In the genomic region with DNA sequence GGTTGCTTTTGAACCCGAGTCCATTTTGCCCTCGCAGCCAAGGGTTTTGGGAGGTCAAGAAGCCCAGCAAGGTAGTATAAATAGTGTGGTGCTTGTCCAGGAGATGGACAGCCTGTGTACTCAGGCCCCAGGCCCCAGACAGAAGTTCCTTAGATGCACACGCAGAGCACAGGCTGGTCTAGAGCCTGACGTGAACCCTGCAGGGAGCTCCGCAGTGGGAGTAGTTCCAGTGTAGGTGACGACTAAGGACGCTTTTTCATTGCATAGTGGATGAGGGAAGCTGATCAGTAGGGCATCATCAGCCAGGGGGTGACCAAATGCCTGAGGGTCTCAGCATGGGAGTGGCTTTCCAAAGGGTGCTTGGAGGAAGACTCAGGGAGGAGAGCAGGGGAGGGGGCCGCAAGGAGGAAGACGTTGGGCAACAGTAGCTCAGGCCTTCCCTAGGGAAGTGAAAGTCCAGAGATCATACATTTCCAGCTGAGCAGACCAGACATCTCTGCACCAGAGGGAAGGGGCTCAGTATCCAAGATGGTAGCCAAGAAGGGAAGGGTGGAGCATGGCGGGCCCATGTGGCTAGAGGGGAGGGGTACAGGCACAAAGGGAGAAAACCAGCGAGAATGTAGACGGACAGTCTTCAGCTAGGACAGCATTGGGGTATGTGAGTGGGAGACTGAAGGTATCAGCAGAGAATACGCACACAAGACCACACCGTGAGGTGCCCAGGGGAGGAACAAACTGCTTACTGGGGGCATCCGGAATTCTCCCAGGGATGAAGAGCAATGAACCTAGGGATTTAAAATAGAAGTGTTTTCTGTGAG, we compare ENCODE assay signal across 8 mouse cellular contexts. TPM values are rescaled to one million over a fixed set of nuclear protein-coding genes. Genes with fewer than 3 reads are reported as not detected.
DNase-seq lines count a peak whose midpoint lies in the region; ATAC-seq and TF ChIP-seq lines count a peak whose summit lies in the region.

No protein-coding gene starts in this region.

- intact Hi-C loops in heart, postnatal 36 days (cut with DNase I): no loop called here

- DNase-seq in heart, postnatal 36 days: no peak
- DNase-seq in MEL (ENCODE audit: low read depth, low spot score): no peak
- DNase-seq in forebrain, postnatal 0 days: no peak
- DNase-seq in right cerebral cortex, adult 2 months (ENCODE audit: low spot score in 2 of 2): no peak
- DNase-seq in embryo, embryonic 10 days (ENCODE audit: low spot score): no peak
- DNase-seq in kidney, adult 8-10 months: no peak

- H3K4me3 ChIP-seq in heart, embryonic 14.5 days (ENCODE audit: control insufficient read depth in 1 of 2, insufficient read depth in 1 of 2, low read depth in 1 of 2, low read length in 2 of 2): peak overlapping the region; percentile 84 to 86
- H3K4me3 ChIP-seq in MEL (ENCODE audit: control insufficient read depth in 1 of 2, insufficient read depth in 1 of 2, low read depth in 2 of 2, low read length in 2 of 2): peak overlapping the region; percentile 60 to 88
- H3K4me3 ChIP-seq in forebrain, postnatal 0 days (ENCODE audit: low read depth, low read length): peak overlapping the region; percentile 100
- H3K4me3 ChIP-seq in megakaryocyte, embryonic 14.5 days (replicated peaks): peak overlapping the region; percentile 98

- H3K9ac ChIP-seq in heart, embryonic 14.5 days (ENCODE audit: low read length): peak overlapping the region; percentile 82
- H3K9ac ChIP-seq in MEL (ENCODE audit: control insufficient read depth, low read depth, low read length, poor library complexity, severe bottlenecking): peak overlapping the region; percentile 85
- H3K9ac ChIP-seq in forebrain, postnatal 0 days: peak overlapping the region; percentile 96

- TF ChIP-seq EP300 in MEL (IDR thresholded peaks at IDR 0.05; ENCODE audit: low read depth in 1 of 2, low read length in 2 of 2): no peak

- no peak for TF ChIP-seq CTCF in MEL (IDR thresholded peaks at IDR 0.05 in 2 of 3, conservative IDR thresholded peaks at IDR 0.05 in 1 of 3; ENCODE audit: control insufficient read depth in 1 of 3, insufficient read depth in 1 of 3, low read depth in 2 of 3, low read length in 3 of 3, poor library complexity in 1 of 3, severe bottlenecking in 1 of 3)
- no peak for TF ChIP-seq CTCF in forebrain, postnatal 0 days (IDR thresholded peaks at IDR 0.05; ENCODE audit: low read depth)

- no peaks in the 10 kb centered on the region for H3K36me3 ChIP-seq in heart, embryonic 14.5 days (ENCODE audit: control insufficient read depth, insufficient read depth, low read length)
- H3K36me3 ChIP-seq in MEL (ENCODE audit: control insufficient read depth in 1 of 2, insufficient read depth in 2 of 2, low read length in 2 of 2): peaks cover 0 to 4% of the 10 kb centered on the region in 2 experiments; a peak in 1 of 4 replicates
- H3K36me3 ChIP-seq in forebrain, postnatal 0 days (ENCODE audit: insufficient read depth): peaks cover 5% of the 10 kb centered on the region; the same call in 1 of the 2 replicates
- peaks cover 32% of the 10 kb centered on the region for H3K36me3 ChIP-seq in megakaryocyte, embryonic 14.5 days (replicated peaks; ENCODE audit: low read length)

- peak overlapping the region; percentile 89 for H3K4me2 ChIP-seq in heart, embryonic 14.5 days (ENCODE audit: low read length)
- H3K4me2 ChIP-seq in forebrain, postnatal 0 days (ENCODE audit: low read depth): peak overlapping the region; percentile 89

- no peaks in the 10 kb centered on the region for H3K27me3 ChIP-seq in heart, embryonic 14.5 days (ENCODE audit: control insufficient read depth, insufficient read depth, low read length)
- H3K27me3 ChIP-seq in MEL (ENCODE audit: control insufficient read depth in 1 of 2, insufficient read depth in 2 of 2, low read length in 2 of 2): no peaks in the 10 kb centered on the region
- H3K27me3 ChIP-seq in forebrain, postnatal 0 days (ENCODE audit: insufficient read depth, low read length): no peaks in the 10 kb centered on the region
- H3K27me3 ChIP-seq in megakaryocyte, embryonic 14.5 days (replicated peaks): peaks cover 6% of the 10 kb centered on the region

- 39% methylated on average over 15 of the region's 15 CpGs for WGBS in heart, embryonic 14.5 days
- 35% methylated on average over 15 of the region's 15 CpGs for WGBS in forebrain, postnatal 0 days

- H3K4me1 ChIP-seq in heart, embryonic 14.5 days (ENCODE audit: control insufficient read depth in 2 of 2, insufficient read depth in 2 of 2, low read length in 2 of 2): peaks cover 5 to 9% of the 10 kb centered on the region in 2 experiments
- peaks cover 0 to 9% of the 10 kb centered on the region in 2 experiments; a peak in 3 of 4 replicates for H3K4me1 ChIP-seq in MEL (ENCODE audit: control insufficient read depth in 1 of 2, insufficient read depth in 2 of 2, low read length in 2 of 2)
- H3K4me1 ChIP-seq in forebrain, postnatal 0 days (ENCODE audit: insufficient read depth): peaks cover 18% of the 10 kb centered on the region
- peaks cover 34% of the 10 kb centered on the region for H3K4me1 ChIP-seq in megakaryocyte, embryonic 14.5 days

- no peaks in the 10 kb centered on the region for H3K9me3 ChIP-seq in heart, embryonic 14.5 days (ENCODE audit: control insufficient read depth, low read length)
- no peaks in the 10 kb centered on the region for H3K9me3 ChIP-seq in MEL (replicated peaks; ENCODE audit: insufficient read depth, low read length)
- no peaks in the 10 kb centered on the region for H3K9me3 ChIP-seq in forebrain, postnatal 0 days (ENCODE audit: low read length)
- H3K9me3 ChIP-seq in megakaryocyte, embryonic 14.5 days: no peaks in the 10 kb centered on the region

- no peak for TF ChIP-seq POLR2A in MEL (IDR thresholded peaks at IDR 0.05; ENCODE audit: control insufficient read depth in 1 of 2, insufficient read depth in 1 of 2, low read depth in 1 of 2, low read length in 2 of 2, poor library complexity in 1 of 2)

- TF ChIP-seq RAD21 in MEL (IDR thresholded peaks at IDR 0.05; ENCODE audit: low read depth, low read length): no peak

- peak; percentile 33; the same call in 1 of the 2 replicates for ATAC-seq in heart, embryonic 14.5 days (ENCODE audit: insufficient number of reproducible peaks, insufficient read depth, low FRiP score, low read depth)
- ATAC-seq in forebrain, postnatal 0 days: 0 out of 2 replicates have a peak, but pooled peaks have one; percentile 6

- H3K79me2 ChIP-seq in MEL (ENCODE audit: control insufficient read depth, insufficient read depth, low read length, poor library complexity): peaks cover 11% of the 10 kb centered on the region

- H3K27ac ChIP-seq in heart, embryonic 14.5 days (replicated peaks in 1 of 2; ENCODE audit: control insufficient read depth in 1 of 2, insufficient read depth in 1 of 2, low read depth in 2 of 2, low read length in 2 of 2): peak overlapping the region in 1 of 2 experiments; percentile 90; a peak in 1 of 4 replicates
- H3K27ac ChIP-seq in MEL (ENCODE audit: control insufficient read depth, low read depth, low read length): no peak overlapping the region
- peak overlapping the region; percentile 95 for H3K27ac ChIP-seq in forebrain, postnatal 0 days (ENCODE audit: low read depth, low read length)

RNA-seq across cellular contexts. Expression of gene Tpgs1, which starts 1.1 kb away (rescaled TPM):
- 44.5 and 48.2 TPM in 2 replicates for polyA plus RNA-seq in heart, embryonic 14.5 days (2014; fragmentation: Nextera tagmentation; extraction: Ambion mirVana)
- 10 to 100 TPM; 18.1 to 19.9 TPM for total RNA-seq in heart, postnatal 36 days (2021)
- 17.7 and 23.5 TPM in 2 replicates for total RNA-seq in MEL (2012; rRNA removed)
- polyA plus RNA-seq in MEL (2012; ENCODE audit: insufficient read depth in 1 of 2, insufficient read length in 2 of 2, low read depth in 1 of 2, low replicate concordance in 2 of 2, missing spikeins in 1 of 2): 10 to 100 TPM in 1 of 2 experiments, not detected in 1; 48.0 TPM
- 64.2 and 91.5 TPM in 2 replicates for total RNA-seq in forebrain, postnatal 0 days (2014; rRNA removed)
- polyA plus RNA-seq in forebrain, postnatal 0 days (2015; fragmentation: Nextera tagmentation; extraction: Ambion mirVana): 128 and 148 TPM in 2 replicates
- polyA plus RNA-seq in megakaryocyte, embryonic 14.5 days (2012; ENCODE audit: insufficient read depth, low replicate concordance): 209 and 257 TPM in 2 replicates

RNA-seq across cellular contexts. Expression of gene Madcam1, which starts 5.9 kb away (rescaled TPM):
- polyA plus RNA-seq in heart, embryonic 14.5 days (2014; fragmentation: Nextera tagmentation; extraction: Ambion mirVana): 1.00 and 1.8 TPM in 2 replicates
- total RNA-seq in heart, postnatal 36 days (2021): not detected
- total RNA-seq in MEL (2012; rRNA removed): not detected in 2 replicates
- polyA plus RNA-seq in MEL (2012; ENCODE audit: insufficient read depth in 1 of 2, insufficient read length in 2 of 2, low read depth in 1 of 2, low replicate concordance in 2 of 2, missing spikeins in 1 of 2): not detected
- total RNA-seq in forebrain, postnatal 0 days (2014; rRNA removed): 0.38 and 0.95 TPM in 2 replicates
- 0.67 and 0.70 TPM in 2 replicates for polyA plus RNA-seq in forebrain, postnatal 0 days (2015; fragmentation: Nextera tagmentation; extraction: Ambion mirVana)
- polyA plus RNA-seq in megakaryocyte, embryonic 14.5 days (2012; ENCODE audit: insufficient read depth, low replicate concordance): 0.78 TPM in 1 of 2 replicates, not detected in the other

RNA-seq across cellular contexts. Expression of gene Cdc34, which starts 11.7 kb away (rescaled TPM):
- polyA plus RNA-seq in heart, embryonic 14.5 days (2014; fragmentation: Nextera tagmentation; extraction: Ambion mirVana): 106 and 109 TPM in 2 replicates
- 100 to 1,000 TPM; 178 to 198 TPM for total RNA-seq in heart, postnatal 36 days (2021)
- total RNA-seq in MEL (2012; rRNA removed): 288 and 318 TPM in 2 replicates
- polyA plus RNA-seq in MEL (2012; ENCODE audit: insufficient read depth in 1 of 2, insufficient read length in 2 of 2, low read depth in 1 of 2, low replicate concordance in 2 of 2, missing spikeins in 1 of 2): 100 to 1,000 TPM; 417 to 422 TPM
- 61.9 and 69.9 TPM in 2 replicates for total RNA-seq in forebrain, postnatal 0 days (2014; rRNA removed)
- polyA plus RNA-seq in forebrain, postnatal 0 days (2015; fragmentation: Nextera tagmentation; extraction: Ambion mirVana): 67.9 and 76.5 TPM in 2 replicates
- polyA plus RNA-seq in megakaryocyte, embryonic 14.5 days (2012; ENCODE audit: insufficient read depth, low replicate concordance): 451 and 1,194 TPM in 2 replicates

RNA-seq across cellular contexts. Expression of gene Gzmm, which starts 18.5 kb away (rescaled TPM):
- 0.77 and 0.94 TPM in 2 replicates for polyA plus RNA-seq in heart, embryonic 14.5 days (2014; fragmentation: Nextera tagmentation; extraction: Ambion mirVana)
- total RNA-seq in heart, postnatal 36 days (2021): 1 to 10 TPM; 6.5 to 8.4 TPM
- 1.5 and 2.5 TPM in 2 replicates for total RNA-seq in MEL (2012; rRNA removed)
- polyA plus RNA-seq in MEL (2012; ENCODE audit: insufficient read depth in 1 of 2, insufficient read length in 2 of 2, low read depth in 1 of 2, low replicate concordance in 2 of 2, missing spikeins in 1 of 2): 1 to 10 TPM in 1 of 2 experiments, not detected in 1; 2.3 TPM
- 2.5 and 3.3 TPM in 2 replicates for total RNA-seq in forebrain, postnatal 0 days (2014; rRNA removed)
- polyA plus RNA-seq in forebrain, postnatal 0 days (2015; fragmentation: Nextera tagmentation; extraction: Ambion mirVana): 1.1 and 1.3 TPM in 2 replicates
- polyA plus RNA-seq in megakaryocyte, embryonic 14.5 days (2012; ENCODE audit: insufficient read depth, low replicate concordance): 1.4 and 2.2 TPM in 2 replicates

RNA-seq across cellular contexts. Expression of gene Odf3l2, which starts 24.7 kb away (rescaled TPM):
- not detected in 2 replicates for polyA plus RNA-seq in heart, embryonic 14.5 days (2014; fragmentation: Nextera tagmentation; extraction: Ambion mirVana)
- not detected for total RNA-seq in heart, postnatal 36 days (2021)
- not detected in 2 replicates for total RNA-seq in MEL (2012; rRNA removed)
- polyA plus RNA-seq in MEL (2012; ENCODE audit: insufficient read depth in 1 of 2, insufficient read length in 2 of 2, low read depth in 1 of 2, low replicate concordance in 2 of 2, missing spikeins in 1 of 2): not detected
- 0.38 and 0.52 TPM in 2 replicates for total RNA-seq in forebrain, postnatal 0 days (2014; rRNA removed)
- 0.44 and 0.81 TPM in 2 replicates for polyA plus RNA-seq in forebrain, postnatal 0 days (2015; fragmentation: Nextera tagmentation; extraction: Ambion mirVana)
- not detected in 2 replicates for polyA plus RNA-seq in megakaryocyte, embryonic 14.5 days (2012; ENCODE audit: insufficient read depth, low replicate concordance)
